Mouse (Mus musculus): ENCODE results near the gene Rragd.

The Rragd gene

DNA sequence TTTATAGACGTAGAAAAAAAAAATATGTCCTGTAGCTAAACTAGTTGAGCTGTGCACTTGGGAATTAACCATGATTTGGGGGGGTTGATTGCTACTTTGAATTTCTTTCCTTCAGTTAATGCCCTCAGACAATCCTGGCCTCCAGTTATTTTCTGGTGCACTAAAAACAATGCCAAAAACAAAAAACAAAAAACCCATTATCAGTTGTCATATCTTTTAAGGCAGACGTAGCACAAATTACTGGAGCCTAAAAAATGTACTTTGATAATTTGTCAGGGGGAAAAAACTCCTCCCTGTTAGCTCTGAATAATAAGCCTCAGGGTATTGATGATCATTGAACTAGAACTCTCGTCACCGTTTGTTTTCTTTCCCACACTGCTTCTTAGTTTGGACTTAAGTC lies 49.2 kb downstream of the Rragd start:
- DNase-seq (ENCODE audit: low read depth, low spot score) = no peak

DNA sequence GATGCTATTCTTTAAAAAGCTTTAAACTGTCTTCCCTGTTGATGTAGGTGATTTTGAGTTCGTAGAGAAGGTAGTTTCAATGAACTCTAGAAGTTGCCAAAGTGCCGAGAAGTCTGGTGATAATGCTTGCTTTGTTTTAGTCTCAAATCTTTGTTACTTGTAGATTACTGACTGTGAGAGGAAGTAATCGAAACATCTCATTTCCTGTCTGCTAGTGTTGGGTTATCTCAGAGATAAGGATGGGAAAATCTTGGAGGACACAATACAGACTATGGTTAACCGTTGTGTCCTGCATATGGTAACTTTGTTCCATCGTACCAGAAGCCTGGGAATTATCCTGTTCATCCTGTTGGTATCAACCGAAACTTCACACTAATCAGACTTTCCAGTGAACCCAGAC lies 50.7 kb downstream of the Rragd start:
- DNase-seq (ENCODE audit: low read depth, low spot score) = no peak

DNA sequence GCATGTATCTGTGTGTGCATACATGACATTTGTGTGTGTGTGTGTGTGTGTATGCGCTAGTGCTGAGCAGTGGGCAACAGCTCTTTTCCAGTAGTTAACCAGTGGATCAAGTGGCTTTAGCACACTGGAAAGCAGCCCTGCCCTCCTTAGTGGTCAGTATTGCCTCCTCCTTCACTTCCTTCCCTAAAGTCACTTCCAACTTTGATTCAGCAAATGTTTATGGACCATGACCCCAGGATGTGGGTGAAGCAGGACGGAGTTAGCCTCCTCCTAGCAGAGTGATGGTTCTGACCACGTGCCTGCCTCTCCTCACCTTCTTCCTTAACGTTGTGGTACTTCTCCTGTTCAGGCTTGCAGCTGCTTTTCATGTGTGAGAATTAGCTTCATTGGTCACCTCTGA lies 57.0 kb downstream of the Rragd start:
- DNase-seq (ENCODE audit: low read depth, low spot score) = no peak

DNA sequence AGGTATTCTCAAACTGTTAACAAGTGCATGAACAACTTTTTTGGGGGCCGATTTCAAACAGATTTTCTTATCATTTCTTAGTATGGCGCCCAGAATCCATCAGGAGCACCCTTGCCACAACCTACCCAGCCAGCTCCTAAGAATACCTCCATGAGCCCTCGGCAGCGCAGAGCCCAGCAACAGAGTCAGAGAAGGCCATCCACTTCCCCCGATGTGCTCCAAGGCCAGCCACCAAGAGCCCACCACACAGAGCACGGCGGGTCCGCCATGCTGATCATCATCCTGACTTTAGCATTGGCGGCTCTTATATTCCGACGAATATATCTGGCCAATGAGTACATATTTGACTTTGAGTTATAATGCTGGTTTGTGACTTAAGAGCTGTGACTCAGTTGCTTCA lies 66.8 kb downstream of the Rragd start:
- DNase-seq (ENCODE audit: low read depth, low spot score) = no peak

DNA sequence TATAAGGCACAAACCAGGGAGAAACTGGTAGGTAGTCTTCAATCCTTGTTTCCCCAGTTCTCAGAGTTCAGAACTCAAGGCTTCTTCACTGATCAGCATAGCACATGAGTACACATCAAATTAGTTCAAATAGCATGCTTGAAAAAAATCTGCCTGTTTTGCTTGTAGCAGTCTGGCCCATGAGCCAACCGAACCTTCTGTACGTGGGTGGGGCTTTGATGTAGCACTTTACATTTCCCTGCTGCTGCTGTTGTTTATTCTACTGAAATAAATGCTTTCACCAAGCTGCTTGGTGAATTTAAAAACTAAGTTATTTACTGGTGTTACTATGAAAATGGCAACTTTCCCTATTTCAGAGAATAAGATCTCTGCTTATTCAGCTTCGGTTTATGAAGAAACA lies 69.2 kb downstream of the Rragd start:
- DNase-seq (ENCODE audit: low read depth, low spot score) = no peak

DNA sequence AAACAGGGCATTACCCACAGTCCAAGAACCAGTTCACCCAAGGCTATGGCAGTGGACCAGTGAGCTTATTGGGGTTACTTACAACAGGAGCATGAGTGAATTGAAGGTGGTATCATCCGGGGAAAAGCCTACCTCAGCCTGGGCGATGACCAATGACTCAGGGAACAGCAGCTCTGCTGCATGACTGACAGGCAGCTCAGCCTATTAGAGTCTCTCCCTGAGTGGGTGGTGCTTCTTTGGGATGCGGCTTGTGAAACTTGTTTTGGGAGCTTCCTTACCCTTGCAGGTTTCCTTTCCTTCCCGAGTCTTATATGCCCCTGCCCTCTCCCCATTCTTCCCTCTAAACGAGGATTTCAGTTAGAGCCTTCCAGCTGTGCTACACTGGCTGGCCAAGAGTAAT lies 69.8 kb downstream of the Rragd start:
- DNase-seq (ENCODE audit: low read depth, low spot score) = no peak

DNA sequence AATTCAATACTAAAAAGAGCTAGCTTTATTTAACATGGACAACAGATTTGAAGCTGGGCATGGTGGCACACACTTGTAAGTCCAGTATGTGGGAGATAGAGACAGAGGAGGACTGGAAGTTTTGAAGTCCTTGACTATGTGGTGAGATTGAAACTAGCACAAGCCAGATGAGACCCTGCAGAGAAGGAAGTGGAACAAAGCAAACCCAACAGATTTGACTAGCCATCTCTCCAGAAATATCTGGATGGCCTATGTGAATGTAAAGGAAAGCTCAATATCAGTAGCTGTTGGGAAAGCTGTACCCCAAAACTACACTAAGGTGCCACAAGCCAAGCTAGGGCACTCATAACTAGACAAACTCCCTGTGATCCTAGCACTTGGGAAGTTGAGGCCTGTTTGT lies 71.6 kb downstream of the Rragd start:
- no peak for DNase-seq (ENCODE audit: low read depth, low spot score)

DNA sequence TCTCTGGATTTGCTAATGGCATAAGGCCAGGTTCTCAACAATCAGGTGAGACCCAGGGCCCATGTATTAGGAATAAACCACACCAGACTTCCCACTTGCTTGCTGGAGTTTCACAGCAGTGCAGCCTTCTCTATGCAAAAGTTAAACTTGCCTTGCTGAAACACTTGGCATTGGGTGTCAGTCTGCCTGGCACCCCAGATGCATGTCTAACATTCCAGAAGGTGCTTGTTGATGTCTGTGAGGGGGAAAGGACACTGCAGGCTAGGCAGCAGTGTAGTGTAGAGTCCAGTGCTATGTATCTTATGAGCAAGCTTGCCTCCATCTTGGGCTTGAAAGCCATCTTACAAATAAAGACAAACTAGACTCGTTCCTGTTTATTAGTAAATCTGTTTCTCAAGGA lies 73.5 kb downstream of the Rragd start:
- DNase-seq (ENCODE audit: low read depth, low spot score) = no peak

DNA sequence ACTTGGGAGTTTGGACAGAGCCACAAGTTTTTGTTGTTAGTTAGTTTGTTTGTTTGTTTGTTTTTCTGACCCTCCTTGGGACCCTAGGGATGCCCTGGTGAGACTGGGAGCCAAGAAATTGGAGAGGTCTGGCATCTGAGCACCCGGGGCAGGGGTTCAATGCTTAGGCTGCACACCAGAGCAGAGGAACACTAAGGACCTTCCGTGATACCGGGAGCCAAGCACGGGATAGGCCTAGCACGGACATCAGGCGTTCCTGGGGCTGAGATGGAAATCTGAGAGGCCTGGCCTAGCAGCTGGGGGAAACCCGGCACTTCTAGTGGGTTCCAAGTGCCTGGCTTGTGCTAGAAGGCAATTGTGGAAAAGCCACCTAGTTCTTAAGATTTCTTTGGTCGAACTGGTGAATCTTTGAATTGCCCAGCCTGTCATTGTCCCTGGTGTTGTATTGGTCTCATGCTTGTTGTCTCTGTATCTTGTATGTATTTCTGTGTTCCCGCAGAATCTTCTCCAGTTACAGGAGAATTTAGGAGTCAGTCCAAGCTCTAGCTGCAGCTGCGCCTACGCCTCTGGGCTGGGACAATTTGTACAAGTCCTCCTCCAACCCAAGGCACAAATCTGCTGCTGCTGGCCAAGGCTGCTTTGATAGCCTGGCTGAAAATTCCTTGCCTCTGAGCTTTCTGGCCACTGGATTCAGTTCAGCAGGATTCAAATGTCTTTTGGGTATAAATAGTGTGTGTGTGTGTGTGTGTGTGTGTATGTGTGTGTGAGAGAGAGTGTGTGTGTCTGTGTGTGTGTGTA lies 75.3 kb downstream of the Rragd start:
- DNase-seq (ENCODE audit: low read depth, low spot score) = no peak

DNA sequence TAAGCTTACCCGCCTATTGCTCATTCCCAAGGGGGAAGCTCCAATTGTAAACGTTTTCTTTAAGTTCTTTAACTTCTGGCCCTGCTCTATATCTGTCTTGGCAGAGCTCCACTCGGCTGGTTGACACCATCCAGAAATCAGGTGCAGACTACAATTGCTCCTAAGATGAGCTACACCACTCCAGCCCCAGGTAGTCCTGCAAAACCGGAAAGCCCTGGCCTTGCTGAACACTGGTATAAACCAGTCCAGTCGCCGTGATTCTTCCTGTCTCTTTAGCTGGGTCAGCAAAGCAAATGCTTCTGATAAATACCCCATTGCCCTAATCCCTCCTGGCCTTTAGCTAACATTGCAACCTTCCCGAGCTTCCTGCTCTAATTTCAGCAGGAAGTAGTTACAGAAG lies 78.3 kb downstream of the Rragd start:
- DNase-seq (ENCODE audit: low read depth, low spot score) = no peak

DNA sequence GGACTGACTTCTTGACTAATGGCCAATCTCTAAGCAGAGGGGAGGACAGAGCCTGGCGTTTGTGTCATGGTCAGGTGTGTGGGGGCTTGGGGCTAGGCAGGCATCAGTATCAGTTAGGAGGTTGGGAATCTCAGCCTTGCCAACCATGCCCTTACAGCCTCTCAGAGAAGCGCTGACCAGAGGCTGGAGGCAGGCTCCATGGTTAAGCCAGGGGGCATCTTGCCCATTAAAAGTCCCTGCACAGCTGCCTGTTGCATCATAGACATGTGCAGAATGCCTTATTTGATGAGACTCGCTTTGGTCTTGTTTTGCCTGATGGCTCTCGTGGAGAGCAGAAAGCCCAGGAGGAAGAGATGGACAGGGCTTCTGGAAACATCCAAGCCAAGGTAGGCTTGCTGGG lies 80.1 kb downstream of the Rragd start, which contains the start of gene Gabrr2:
TSS of gene Gabrr2 (plus strand) at position 19 of the 400 bp plus-strand sequence.
- DNase-seq (ENCODE audit: low read depth, low spot score) = no peak

DNA sequence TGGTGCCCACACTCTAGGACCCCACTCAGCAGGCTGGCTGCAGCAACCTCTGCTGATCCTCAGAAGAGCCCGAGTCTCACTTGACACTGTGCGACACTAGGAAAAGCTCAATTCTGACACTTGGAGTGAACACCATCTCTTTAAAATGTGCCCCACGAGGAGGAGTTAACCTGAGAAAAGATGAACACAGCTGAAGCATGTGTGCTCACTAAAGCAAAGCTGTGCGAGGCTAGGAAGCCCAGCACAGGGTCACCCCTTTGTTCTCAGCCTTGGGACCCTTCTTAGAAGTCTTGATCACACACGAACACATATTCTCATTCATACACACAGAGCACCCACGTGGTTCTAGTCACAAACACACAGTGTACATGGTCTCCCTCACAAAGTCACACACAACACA lies 82.1 kb downstream of the Rragd start:
- no peak for DNase-seq (ENCODE audit: low read depth, low spot score)

DNA sequence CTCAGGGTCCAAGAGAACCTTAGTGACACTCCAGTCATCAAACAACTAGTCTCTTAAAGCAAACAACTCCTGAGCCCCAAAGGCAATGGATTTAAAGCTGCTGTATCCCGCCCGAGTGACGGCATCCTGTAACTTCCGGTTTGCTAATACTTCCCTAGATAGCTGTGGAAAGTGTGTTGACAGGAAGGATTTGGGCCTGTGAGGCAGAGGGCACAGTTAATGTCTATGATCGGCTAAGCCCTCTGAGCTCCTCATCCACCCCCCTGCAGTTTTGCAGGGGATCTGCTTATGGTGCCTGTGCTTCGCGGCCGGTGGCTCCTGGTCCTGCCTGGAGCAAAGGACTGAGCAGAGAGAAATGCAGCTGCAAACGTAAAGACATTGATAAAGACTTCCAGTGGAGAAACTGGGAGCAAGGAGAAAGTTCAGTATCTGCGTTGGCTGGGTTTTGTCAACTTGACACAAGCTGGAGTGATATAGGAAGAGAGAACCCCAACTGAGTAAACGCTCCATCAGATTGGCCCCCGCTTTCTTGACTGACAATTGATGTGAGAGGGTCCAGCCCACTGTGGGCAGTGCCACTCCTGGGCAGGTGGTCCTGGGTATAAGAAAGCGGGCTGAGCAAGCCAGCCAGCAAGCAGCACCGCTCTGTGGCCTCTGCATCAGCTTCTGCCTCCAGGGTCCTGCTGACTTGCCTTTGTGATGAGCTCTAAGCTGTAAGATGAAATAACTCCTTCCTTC lies 83.6 kb downstream of the Rragd start:
- DNase-seq (ENCODE audit: low read depth, low spot score) = peak; percentile 42

DNA sequence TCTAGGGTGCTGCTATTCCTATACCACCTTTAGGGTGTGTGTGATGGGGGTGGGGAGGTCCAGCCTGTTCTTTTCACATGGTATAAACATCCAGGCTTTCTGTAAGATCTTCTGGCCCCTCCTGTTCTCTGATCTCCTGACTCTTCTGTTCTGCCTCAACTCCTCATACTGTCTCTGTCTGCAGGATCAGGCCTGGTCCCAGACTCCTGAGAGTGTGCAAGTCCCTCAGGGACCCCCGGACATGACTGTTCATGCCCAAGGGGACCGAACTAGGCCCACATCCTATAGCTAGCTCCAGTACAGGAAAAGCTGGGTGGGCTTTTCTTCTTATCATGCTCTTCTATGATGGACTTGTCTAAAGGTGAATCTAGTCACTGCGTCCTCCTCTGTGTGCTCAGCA lies 84.5 kb downstream of the Rragd start:
- DNase-seq (ENCODE audit: low read depth, low spot score) = no peak

DNA sequence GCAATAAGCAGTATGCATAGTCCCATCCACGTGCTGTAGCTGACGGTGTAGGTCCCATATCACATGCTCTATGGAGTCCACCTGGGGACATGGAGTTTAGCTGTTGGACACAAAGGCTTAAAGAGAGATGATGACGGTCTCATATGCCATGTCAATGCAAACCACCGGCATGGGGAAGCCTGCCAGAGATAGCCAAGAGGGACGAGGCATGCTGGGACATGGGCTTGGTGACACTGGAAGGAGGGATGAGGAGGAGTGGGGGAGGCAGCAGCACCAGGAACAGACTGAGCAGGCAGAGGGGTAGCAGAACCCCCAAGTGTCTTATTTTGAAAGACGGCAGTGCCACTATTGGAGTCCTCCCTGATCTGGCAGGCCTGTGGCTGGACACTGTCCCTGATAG lies 85.0 kb downstream of the Rragd start:
- no peak for DNase-seq (ENCODE audit: low read depth, low spot score)

DNA sequence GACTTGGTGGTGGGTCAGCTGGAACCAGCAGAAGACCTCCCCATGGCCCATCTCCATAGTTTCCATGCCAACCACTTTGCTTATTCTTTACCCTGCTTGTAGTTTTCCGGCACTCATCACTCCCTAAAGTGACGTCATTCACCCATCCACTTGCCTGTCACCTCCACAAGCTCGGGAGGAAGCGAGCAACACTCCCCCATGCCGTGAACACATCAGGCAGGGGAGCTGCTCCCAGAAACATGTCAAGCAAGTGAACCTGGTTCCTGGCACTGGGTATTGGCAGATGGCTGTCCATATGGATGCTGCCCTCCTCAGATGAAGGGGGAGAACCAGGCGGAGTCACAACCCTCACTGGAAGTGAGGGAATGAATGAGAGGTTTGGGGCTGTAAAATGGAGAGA lies 86.1 kb downstream of the Rragd start:
- DNase-seq (ENCODE audit: low read depth, low spot score) = no peak

DNA sequence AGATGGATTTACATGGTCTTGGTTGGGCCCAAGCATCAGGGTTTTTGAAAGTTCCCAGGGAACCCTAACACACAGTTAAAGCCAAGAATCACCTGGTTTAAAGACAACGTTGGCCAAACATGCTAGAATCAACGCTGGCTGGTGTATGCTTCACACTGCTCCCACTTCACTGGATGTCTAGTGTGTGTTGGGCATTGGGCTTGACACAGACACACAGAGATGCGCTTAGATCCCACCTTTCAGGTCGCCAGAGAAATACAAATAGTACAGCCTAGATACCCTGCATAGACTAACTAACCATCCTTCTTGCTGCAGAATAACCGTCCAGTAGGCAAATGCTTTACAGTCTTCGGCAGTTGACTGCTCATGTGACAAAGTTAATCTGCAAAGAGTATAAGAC lies 87.5 kb downstream of the Rragd start:
- no peak for DNase-seq (ENCODE audit: low read depth, low spot score)

DNA sequence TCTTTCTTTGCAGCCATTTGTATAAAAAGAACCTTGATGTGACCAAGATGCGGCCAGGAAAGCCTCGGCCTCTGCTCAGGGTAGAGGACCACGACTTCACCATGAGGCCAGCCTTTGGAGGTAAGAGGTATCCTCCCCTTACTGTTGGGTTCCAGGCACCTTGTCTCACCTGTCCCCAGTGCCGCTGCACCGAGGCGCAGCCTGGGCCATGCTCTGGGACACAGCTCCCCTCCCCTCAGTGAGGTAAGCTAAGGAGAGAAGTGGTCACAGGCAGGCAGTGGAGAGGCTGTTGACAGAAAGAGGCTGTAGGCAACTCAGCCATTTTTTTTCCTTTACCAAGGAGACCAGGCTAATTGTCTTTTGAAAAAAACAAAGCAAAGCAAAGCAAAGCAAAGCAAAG lies 88.5 kb downstream of the Rragd start:
- no peak for DNase-seq (ENCODE audit: low read depth, low spot score)

Measured in retina, adult 2 months (tissue).